Mouse (Mus musculus) forebrain, postnatal 0 days (tissue): ENCODE measurements around the gene Tbx3. TPM values are rescaled to one million over a fixed set of nuclear protein-coding genes. Genes with fewer than 3 reads are reported as not detected.

Experiments used
- ATAC-seq: fragments of 200-750 bp; cut with Nextera tagmentation; 2 replicates; pipeline ENCODE4 v1.8.0; 2017; ENCODE audit warnings: mild to moderate bottlenecking, moderate library complexity
- DNase-seq: peaks from one replicate; pipeline ENCODE4 v3.0.0-alpha.2; 2015
- H3K27ac ChIP-seq: fragments of 300-500 bp; sonication (generic); 2 replicates; pipeline ENCODE4 v1.5.1; 2014; ENCODE audit warnings: low read depth, mild to moderate bottlenecking, antibody characterized with exemption, low read length, moderate library complexity, mixed read lengths
- H3K27me3 ChIP-seq: fragments of 300-500 bp; sonication (generic); 2 replicates; pipeline ENCODE4 v1.6.1; 2014; ENCODE audit warnings: mild to moderate bottlenecking, low read length, mixed read lengths; ENCODE audit not compliant: insufficient read depth
- H3K36me3 ChIP-seq: fragments of 300-500 bp; sonication (generic); 2 replicates; pipeline ENCODE4 v1.6.1; 2014; ENCODE audit warnings: mild to moderate bottlenecking, moderate library complexity; ENCODE audit not compliant: insufficient read depth
- H3K4me1 ChIP-seq: fragments of 300-500 bp; sonication (generic); 2 replicates; pipeline ENCODE4 v1.6.1; 2014; ENCODE audit warnings: antibody characterized with exemption; ENCODE audit not compliant: insufficient read depth
- H3K4me2 ChIP-seq: fragments of 300-500 bp; sonication (generic); 2 replicates; pipeline ENCODE4 v1.6.1; 2014; ENCODE audit warnings: low read depth, mild to moderate bottlenecking, moderate library complexity
- H3K4me3 ChIP-seq: fragments of 300-500 bp; sonication (generic); 2 replicates; pipeline ENCODE4 v1.5.1; 2014; ENCODE audit warnings: low read depth, low read length, mixed read lengths
- H3K9ac ChIP-seq: fragments of 300-500 bp; sonication (generic); 2 replicates; pipeline ENCODE4 v1.6.1; 2014; ENCODE audit warnings: mild to moderate bottlenecking
- H3K9me3 ChIP-seq: fragments of 300-500 bp; sonication (generic); 2 replicates; pipeline ENCODE4 v1.6.1; 2016; ENCODE audit warnings: low read length
- CTCF ChIP-seq: sonication (generic); IDR thresholded peaks from 2 replicates; pipeline ENCODE4 v1.5.1; 2016; ENCODE audit warnings: antibody characterized with exemption, control low read depth, low read depth
- WGBS: fragments of 180-500 bp; shearing (Covaris S2); extraction: QIAGEN DNeasy Blood & Tissue Kit; methylation state at CpG from one replicate; pipeline ENCODE4 v1.1.7; 2014; 5-methylcytosine and 5-hydroxymethylcytosine counted together
- polyA plus RNA-seq: library from polyadenylated mRNA; unstranded; fragments of >200 nt; fragmentation: Nextera tagmentation; extraction: Ambion mirVana; gene quantifications from 2 replicates; pipeline ENCODE4 v1.2.1, GENCODE M21; 2015
- total RNA-seq: library from RNA; depleted of rRNA; stranded (reverse); fragments of >200 nt; gene quantifications from 2 replicates; pipeline ENCODE4 v1.2.3, GENCODE M21; 2014

Gene Tbx3
- total and polyA plus RNA-seq, 2 experiments from 2014 or later = 1.7 to 2.9 TPM

GRCm38 (mm10) chr5:119667356-119667940, 3.0 kb upstream of the Tbx3 start:
- H3K4me1 ChIP-seq = no peaks in the 10 kb centered on the region
- H3K9me3 ChIP-seq = no peaks in the 10 kb centered on the region
- H3K27ac ChIP-seq = no peak overlapping the region
- H3K4me2 ChIP-seq = no peak overlapping the region
- WGBS = 4% methylated on average over 13 of the region's 13 CpGs
- H3K36me3 ChIP-seq = no peaks in the 10 kb centered on the region
- no peak for ATAC-seq
- H3K27me3 ChIP-seq = peaks cover 88% of the 10 kb centered on the region
- no peak for DNase-seq
- H3K9ac ChIP-seq = no peak overlapping the region
- no peak overlapping the region for H3K4me3 ChIP-seq
- no peak for TF ChIP-seq CTCF

GRCm38 (mm10) chr5:119668191-119668912, 2.1 kb upstream of the Tbx3 start:
- TF ChIP-seq CTCF = no peak
- Histone ChIP-seq H3K27me3 (peaks cover 91% of the 10 kb centered on the region), H3K4me1 (no peaks in the 10 kb centered on the region), H3K36me3 (no peaks in the 10 kb centered on the region), H3K9me3 (no peaks in the 10 kb centered on the region), H3K9ac (no peak overlapping the region), H3K27ac (no peak overlapping the region), H3K4me3 (no peak overlapping the region), H3K4me2 (no peak overlapping the region)
- no peak for ATAC-seq
- WGBS = 3% methylated on average over 34 of the region's 34 CpGs
- no peak for DNase-seq

DNA sequence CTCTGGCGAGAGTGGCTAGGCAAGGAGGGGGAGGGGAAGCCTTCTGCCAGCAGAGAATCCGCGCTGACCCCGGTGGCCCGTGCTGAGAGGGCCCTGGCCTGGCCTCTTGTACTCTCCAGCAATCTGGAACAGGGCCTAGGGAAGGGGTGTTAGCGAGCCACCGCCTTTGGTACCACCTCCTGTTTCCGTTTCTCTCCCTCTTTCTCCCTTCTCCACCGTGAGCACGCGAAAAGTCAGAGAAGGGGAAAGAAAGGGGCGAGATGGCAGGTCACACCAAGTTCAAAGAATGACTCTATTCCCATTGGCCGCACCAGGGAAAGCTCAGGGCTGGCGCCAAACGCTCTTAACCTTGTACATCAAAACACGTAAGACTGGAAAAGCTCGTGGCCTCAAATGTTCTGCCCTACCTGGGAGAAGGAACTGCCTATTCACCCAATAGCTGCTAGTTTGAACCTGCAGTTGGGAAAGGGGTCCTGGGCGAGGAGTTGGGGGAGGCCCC, 1.5 kb upstream of the Tbx3 start:
- Histone ChIP-seq H3K27me3 (peaks cover 90% of the 10 kb centered on the region), H3K9ac (no peak overlapping the region), H3K27ac (no peak overlapping the region), H3K9me3 (no peaks in the 10 kb centered on the region), H3K4me2 (no peak overlapping the region), H3K4me3 (no peak overlapping the region), H3K36me3 (no peaks in the 10 kb centered on the region), H3K4me1 (no peaks in the 10 kb centered on the region)
- ATAC-seq (no peak), DNase-seq (no peak)
- TF ChIP-seq CTCF = no peak
- WGBS = 3% methylated on average over 15 of the region's 18 CpGs

GRCm38 (mm10) chr5:119669741-119670565, 516 bp upstream of the Tbx3 start:
- no peak for ATAC-seq
- H3K9ac ChIP-seq = no peak overlapping the region
- no peak for DNase-seq

DNA sequence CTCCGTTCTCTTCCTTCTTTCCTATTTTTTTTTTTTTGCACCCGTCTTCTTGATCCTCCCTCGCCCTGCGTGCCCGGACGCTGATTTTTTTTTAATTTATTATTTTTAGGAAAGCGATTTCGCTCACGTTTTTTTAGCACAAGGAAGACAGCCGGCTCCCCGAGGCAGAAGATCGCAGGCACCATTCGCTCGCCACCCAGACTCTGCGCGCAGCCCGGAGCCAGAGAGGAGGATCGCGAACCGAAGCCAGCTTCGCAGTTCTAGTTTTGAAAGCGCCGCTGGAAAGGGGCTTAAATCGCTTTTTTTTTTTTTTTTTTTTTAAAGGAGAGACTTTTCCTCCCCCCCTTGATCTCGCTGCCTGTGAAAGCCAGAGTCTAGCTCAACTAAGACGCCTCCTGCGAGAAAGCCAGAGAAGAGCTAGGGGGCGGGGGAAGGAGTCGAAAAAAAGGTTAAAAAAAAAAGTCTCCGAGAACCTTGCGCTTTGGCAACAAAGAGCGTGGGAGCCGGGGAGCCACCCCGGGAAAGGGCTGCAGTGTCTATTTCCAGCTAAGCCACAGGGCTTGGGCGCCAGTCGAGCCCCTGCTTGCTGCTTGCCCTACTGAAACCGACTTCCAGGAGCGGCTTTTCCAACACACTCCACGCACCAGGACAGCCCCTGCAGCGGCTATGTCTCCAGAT, 794 bp downstream of the Tbx3 start:
- Histone ChIP-seq H3K4me1 (no peaks in the 10 kb centered on the region), H3K36me3 (no peaks in the 10 kb centered on the region), H3K4me3 (peak overlapping the region; percentile 22), H3K9ac (no peak overlapping the region), H3K4me2 (peak overlapping the region; percentile 44), H3K27me3 (peaks cover 90% of the 10 kb centered on the region), H3K27ac (no peak overlapping the region), H3K9me3 (no peaks in the 10 kb centered on the region)
- under 1% methylated on average over 40 of the region's 40 CpGs for WGBS
- TF ChIP-seq CTCF = no peak
- no peak for ATAC-seq
- DNase-seq = no peak

More at GRCm38 (mm10) chr5:119669741-119670565, 516 bp upstream of the Tbx3 start:
- H3K4me2 ChIP-seq = peak overlapping the region; percentile 44
- H3K27ac ChIP-seq = no peak overlapping the region
- H3K4me3 ChIP-seq = peak overlapping the region; percentile 22
- no peaks in the 10 kb centered on the region for H3K4me1 ChIP-seq
- peaks cover 90% of the 10 kb centered on the region for H3K27me3 ChIP-seq
- H3K9me3 ChIP-seq = no peaks in the 10 kb centered on the region
- WGBS = 1% methylated on average over 61 of the region's 61 CpGs
- no peaks in the 10 kb centered on the region for H3K36me3 ChIP-seq
- TF ChIP-seq CTCF = no peak

DNA sequence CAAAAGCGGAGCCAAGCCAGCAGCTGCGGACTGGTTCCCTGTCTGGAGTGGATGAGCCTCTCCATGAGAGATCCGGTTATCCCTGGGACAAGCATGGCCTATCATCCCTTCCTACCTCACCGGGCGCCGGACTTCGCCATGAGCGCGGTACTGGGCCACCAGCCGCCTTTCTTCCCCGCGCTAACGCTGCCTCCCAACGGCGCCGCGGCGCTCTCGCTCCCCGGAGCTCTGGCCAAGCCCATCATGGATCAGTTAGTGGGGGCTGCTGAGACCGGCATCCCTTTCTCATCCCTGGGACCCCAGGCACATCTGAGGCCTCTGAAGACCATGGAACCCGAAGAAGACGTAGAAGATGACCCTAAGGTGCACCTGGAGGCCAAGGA, 1.5 kb downstream of the Tbx3 start:
- Histone ChIP-seq H3K27ac (no peak overlapping the region), H3K36me3 (no peaks in the 10 kb centered on the region), H3K9ac (0 out of 2 replicates have a peak overlapping the region, but pooled peaks have one; percentile 22), H3K4me2 (0 out of 2 replicates have a peak overlapping the region, but pooled peaks have one; percentile 44), H3K4me3 (peak overlapping the region; percentile 21), H3K9me3 (no peaks in the 10 kb centered on the region), H3K4me1 (no peaks in the 10 kb centered on the region), H3K27me3 (peaks cover 90% of the 10 kb centered on the region)
- no peak for DNase-seq
- ATAC-seq = no peak
- WGBS = 4% methylated on average over 23 of the region's 23 CpGs
- TF ChIP-seq CTCF = no peak
